Mouse (Mus musculus) kidney, embryonic 16.5 days (tissue): Measurements from ENCODE around the gene Dnal1. TPM values are rescaled to one million over a fixed set of nuclear protein-coding genes. Genes with fewer than 3 reads are reported as not detected.
"Not testable (repeated sequence)": the region's sequence is repeated elsewhere in the genome, so short reads cannot be mapped to it uniquely, and the experiment has no call there.

ENCODE experiments used
- ATAC-seq: fragments of 200-750 bp; cut with Nextera tagmentation; 2 replicates; pipeline ENCODE4 v1.8.0; 2017; ENCODE audit warnings: moderate TSS enrichment; ENCODE audit not compliant: low FRiP score, low TSS enrichment
- H3K27ac ChIP-seq: fragments of 300-500 bp; sonication (generic); 2 replicates; pipeline ENCODE4 v1.5.1; 2014; ENCODE audit warnings: low read length
- H3K27me3 ChIP-seq: fragments of 300-500 bp; sonication (generic); 2 replicates; pipeline ENCODE4 v1.6.1; 2014; ENCODE audit warnings: low read length, control low read depth, mixed read lengths; ENCODE audit not compliant: insufficient read depth
- H3K36me3 ChIP-seq: fragments of 300-500 bp; sonication (generic); 2 replicates; pipeline ENCODE4 v1.6.1; 2014; ENCODE audit warnings: low read length, control low read depth, mixed read lengths; ENCODE audit not compliant: insufficient read depth
- H3K4me1 ChIP-seq: fragments of 300-500 bp; sonication (generic); 2 replicates; pipeline ENCODE4 v1.6.1; 2014; ENCODE audit warnings: low read length, control low read depth, mixed read lengths; ENCODE audit not compliant: insufficient read depth
- H3K4me2 ChIP-seq: fragments of 300-500 bp; sonication (generic); replicated peaks from 2 replicates; pipeline ENCODE4 v1.6.1; 2014; ENCODE audit warnings: low read depth, low read length
- H3K4me3 ChIP-seq: fragments of 300-500 bp; sonication (generic); 2 replicates; pipeline ENCODE4 v1.5.1; 2014; ENCODE audit warnings: mild to moderate bottlenecking, low read length
- H3K9ac ChIP-seq: fragments of 300-500 bp; sonication (generic); replicated peaks from 2 replicates; pipeline ENCODE4 v1.6.1; 2014; ENCODE audit warnings: low read length
- H3K9me3 ChIP-seq: fragments of 300-500 bp; sonication (generic); 2 replicates; pipeline ENCODE4 v1.6.1; 2016; ENCODE audit warnings: low read length, control low read depth
- WGBS: fragments of 180-500 bp; shearing (Covaris S2); extraction: QIAGEN DNeasy Blood & Tissue Kit; methylation state at CpG from one replicate; pipeline ENCODE4 v1.1.7; 2014; 5-methylcytosine and 5-hydroxymethylcytosine counted together
- polyA plus RNA-seq: library from polyadenylated mRNA; unstranded; fragments of >200 nt; fragmentation: Nextera tagmentation; extraction: Ambion mirVana; gene quantifications from 2 replicates; pipeline ENCODE4 v1.2.1, GENCODE M21; 2015

Dnal1 gene
- polyA plus RNA-seq, result 4.2 and 4.8 TPM in 2 replicates

- peaks cover 7% of the 10 kb centered on the region for H3K4me1 ChIP-seq
- no peaks in the 10 kb centered on the region for H3K9me3 ChIP-seq
- peak within 1 kb of the TSS; percentile 66 for H3K4me2 ChIP-seq
- whole genome bisulfite sequencing, result 3% methylated on average over 31 of the region's 35 CpGs
- H3K4me3 ChIP-seq, result peak within 1 kb of the TSS; percentile 82
- no peaks in the 10 kb centered on the region for H3K36me3 ChIP-seq
- H3K9ac ChIP-seq, result peak within 1 kb of the TSS; percentile 74
- peak within 1 kb of the TSS; percentile 57; the same call in 1 of the 2 replicates for H3K27ac ChIP-seq
- ATAC-seq, result peak; percentile 97
- H3K27me3 ChIP-seq, result no peaks in the 10 kb centered on the region
Measured at GRCm38 (mm10) chr12:84114153-84114994, at the start of gene Dnal1. Gene Dnal1 (plus strand): TSS chr12:84114366.

GRCm38 (mm10) chr12:84064621-84065020, 49.5 kb upstream of the Dnal1 start:
- Histone ChIP-seq H3K27me3 (peaks cover 18% of the 10 kb centered on the region), H3K27ac (no peak overlapping the region), H3K4me2 (no peak overlapping the region), H3K36me3 (no peaks in the 10 kb centered on the region), H3K9me3 (peaks cover 3% of the 10 kb centered on the region; the same call in 1 of the 2 replicates), H3K9ac (no peak overlapping the region), H3K4me3 (no peak overlapping the region), H3K4me1 (peaks cover 5% of the 10 kb centered on the region; the same call in 1 of the 2 replicates)
- 72% methylated on average over 8 of the region's 8 CpGs for WGBS
- ATAC-seq, result no peak

- Histone ChIP-seq H3K9ac (no peak overlapping the region), H3K4me2 (no peak overlapping the region), H3K9me3 (peaks cover 3% of the 10 kb centered on the region; the same call in 1 of the 2 replicates), H3K4me3 (no peak overlapping the region), H3K36me3 (no peaks in the 10 kb centered on the region), H3K27ac (no peak overlapping the region), H3K27me3 (peaks cover 26% of the 10 kb centered on the region), H3K4me1 (peaks cover 5% of the 10 kb centered on the region; the same call in 1 of the 2 replicates)
- 83% methylated on average over 4 of the region's 4 CpGs for WGBS
- ATAC-seq, result no peak
Measured at GRCm38 (mm10) chr12:84067752-84068151, 46.4 kb upstream of the Dnal1 start.

GRCm38 (mm10) chr12:84068296-84068695, 45.9 kb upstream of the Dnal1 start:
- Histone ChIP-seq H3K9ac (no peak overlapping the region), H3K9me3 (no peaks in the 10 kb centered on the region), H3K4me3 (no peak overlapping the region), H3K27ac (no peak overlapping the region), H3K27me3 (peaks cover 26% of the 10 kb centered on the region), H3K4me1 (peaks cover 5% of the 10 kb centered on the region; the same call in 1 of the 2 replicates), H3K36me3 (no peaks in the 10 kb centered on the region), H3K4me2 (no peak overlapping the region)
- WGBS, result 72% methylated on average over 8 of the region's 8 CpGs
- no peak for ATAC-seq

GRCm38 (mm10) chr12:84068986-84069385, 45.2 kb upstream of the Dnal1 start, which contains the start of gene Acot5:
Gene Acot5 (plus strand): TSS chr12:84069325.
- Histone ChIP-seq H3K27me3 (peaks cover 26% of the 10 kb centered on the region), H3K9me3 (no peaks in the 10 kb centered on the region), H3K4me1 (peaks cover 5% of the 10 kb centered on the region; the same call in 1 of the 2 replicates), H3K9ac (peak within 1 kb of the TSS; percentile 46; the same call in 1 of the 2 replicates), H3K4me3 (peak within 1 kb of the TSS; percentile 48), H3K36me3 (no peaks in the 10 kb centered on the region), H3K27ac (no peak within 1 kb of the TSS), H3K4me2 (peak within 1 kb of the TSS; percentile 67)
- no peak for ATAC-seq
- WGBS, result 41% methylated on average over 9 of the region's 9 CpGs

GRCm38 (mm10) chr12:84069582-84069981, 44.6 kb upstream of the Dnal1 start:
- Histone ChIP-seq H3K27me3 (peaks cover 26% of the 10 kb centered on the region), H3K4me3 (peak overlapping the region; percentile 48), H3K9ac (peak overlapping the region; percentile 46; the same call in 1 of the 2 replicates), H3K4me2 (peak overlapping the region; percentile 67)
- H3K9me3 ChIP-seq, H3K4me1 ChIP-seq, H3K27ac ChIP-seq, ATAC-seq, H3K36me3 ChIP-seq: not testable (repeated sequence)
- under 1% methylated on average over 35 of the region's 52 CpGs for WGBS

GRCm38 (mm10) chr12:84071696-84072095, 42.5 kb upstream of the Dnal1 start:
- 73% methylated on average over 2 of the region's 2 CpGs for WGBS
- H3K4me1 ChIP-seq, result peaks cover 5% of the 10 kb centered on the region; the same call in 1 of the 2 replicates
- no peak overlapping the region for H3K27ac ChIP-seq
- no peak overlapping the region for H3K4me3 ChIP-seq
- no peak overlapping the region for H3K4me2 ChIP-seq
- no peak for ATAC-seq
- H3K9ac ChIP-seq, result no peak overlapping the region
- no peaks in the 10 kb centered on the region for H3K9me3 ChIP-seq
- no peaks in the 10 kb centered on the region for H3K36me3 ChIP-seq
- peaks cover 26% of the 10 kb centered on the region for H3K27me3 ChIP-seq

GRCm38 (mm10) chr12:84077371-84077990, 36.7 kb upstream of the Dnal1 start:
- Histone ChIP-seq H3K27ac (no peak overlapping the region), H3K4me3 (no peak overlapping the region), H3K9ac (no peak overlapping the region), H3K36me3 (no peaks in the 10 kb centered on the region), H3K27me3 (no peaks in the 10 kb centered on the region; the same call in 1 of the 2 replicates), H3K4me2 (no peak overlapping the region), H3K4me1 (no peaks in the 10 kb centered on the region), H3K9me3 (no peaks in the 10 kb centered on the region)
- ATAC-seq, result no peak
- WGBS, result 86% methylated on average over 4 of the region's 4 CpGs

GRCm38 (mm10) chr12:84083842-84084241, 30.3 kb upstream of the Dnal1 start:
- 91% methylated on average over 2 of the region's 2 CpGs for WGBS
- Histone ChIP-seq H3K4me3 (no peak overlapping the region), H3K4me1 (no peaks in the 10 kb centered on the region), H3K4me2 (no peak overlapping the region), H3K36me3 (no peaks in the 10 kb centered on the region), H3K9ac (no peak overlapping the region), H3K9me3 (no peaks in the 10 kb centered on the region), H3K27ac (no peak overlapping the region), H3K27me3 (no peaks in the 10 kb centered on the region)
- ATAC-seq, result no peak
